Mouse (Mus musculus) erythroid progenitor cell, adult 5-6 weeks (primary cell): Measurements from ENCODE around the gene Gm11985. TPM values are rescaled to one million over a fixed set of nuclear protein-coding genes. Genes with fewer than 3 reads are reported as not detected.

Experiments
- ATAC-seq: replicated peaks from 2 replicates; pipeline ENCODE4 v1.8.0; 2016; ENCODE audit warnings: moderate number of reproducible peaks, mild to moderate bottlenecking, moderate TSS enrichment, inconsistent platforms; ENCODE audit not compliant: poor library complexity, low FRiP score, severe bottlenecking
- total RNA-seq, 2 experiments: library from RNA; stranded (forward) in 1 of 2; stranded (reverse) in 1 of 2; fragments of 150-400 nt in 1 of 2; fragments of 186-747, 209-891 nt in 1 of 2; gene quantifications; 2 replicates each; pipeline versions ENCODE4 v1.2.3 to v1.2.4; 2015 to 2017; ENCODE audit warnings: low replicate concordance in 2 of 2

Gene Gm11985
- total RNA-seq, 2 experiments from 2014 or later = not detected

GRCm38 (mm10) chr11:7160637-7161101, 27.7 kb downstream of the Gm11985 start:
- no peak for ATAC-seq

- no peak for ATAC-seq
Measured at GRCm38 (mm10) chr11:7160146-7160545, 28.2 kb downstream of the Gm11985 start.

GRCm38 (mm10) chr11:7158196-7158595, 30.2 kb downstream of the Gm11985 start:
- ATAC-seq = no peak

GRCm38 (mm10) chr11:7156427-7156826, 31.9 kb downstream of the Gm11985 start:
- ATAC-seq = no peak

GRCm38 (mm10) chr11:7153081-7153480, 35.3 kb downstream of the Gm11985 start:
- no peak for ATAC-seq

GRCm38 (mm10) chr11:7152371-7152770, 36.0 kb downstream of the Gm11985 start:
- no peak for ATAC-seq

GRCm38 (mm10) chr11:7150511-7150910, 37.9 kb downstream of the Gm11985 start:
- no peak for ATAC-seq

GRCm38 (mm10) chr11:7149471-7149870, 38.9 kb downstream of the Gm11985 start:
- no peak for ATAC-seq

- ATAC-seq = no peak
Measured at GRCm38 (mm10) chr11:7147945-7148344, 40.4 kb downstream of the Gm11985 start.

GRCm38 (mm10) chr11:7147536-7147935, 40.8 kb downstream of the Gm11985 start:
- no peak for ATAC-seq

- ATAC-seq = no peak
Measured at GRCm38 (mm10) chr11:7145221-7145620, 43.1 kb downstream of the Gm11985 start.

- ATAC-seq = no peak
Measured at GRCm38 (mm10) chr11:7144369-7144768, 44.0 kb downstream of the Gm11985 start.

GRCm38 (mm10) chr11:7142725-7143124, 45.6 kb downstream of the Gm11985 start:
- no peak for ATAC-seq

- no peak for ATAC-seq
Measured at GRCm38 (mm10) chr11:7140449-7140848, 47.9 kb downstream of the Gm11985 start.

GRCm38 (mm10) chr11:7138370-7138769, 50.0 kb downstream of the Gm11985 start:
- no peak for ATAC-seq

- ATAC-seq = no peak
Measured at GRCm38 (mm10) chr11:7136246-7136855, 52.0 kb downstream of the Gm11985 start.

- ATAC-seq = no peak
Measured at GRCm38 (mm10) chr11:7135763-7136162, 52.6 kb downstream of the Gm11985 start.

GRCm38 (mm10) chr11:7135301-7135700, 53.1 kb downstream of the Gm11985 start:
- no peak for ATAC-seq

GRCm38 (mm10) chr11:7134319-7134718, 54.0 kb downstream of the Gm11985 start:
- ATAC-seq = no peak

- ATAC-seq = no peak
Measured at GRCm38 (mm10) chr11:7133736-7134135, 54.6 kb downstream of the Gm11985 start.
